Mouse (Mus musculus): ENCODE data around the gene Syce1. TPM values are rescaled to one million over a fixed set of nuclear protein-coding genes. Genes with fewer than 3 reads are reported as not detected.
"Not testable (repeated sequence)": the region's sequence is repeated elsewhere in the genome, so short reads cannot be mapped to it uniquely, and the experiment has no call there.

The Syce1 gene
- polyA plus RNA-seq, 1 experiment: not detected

GRCm38 (mm10) chr7:140797619-140798018, 10.0 kb upstream of the Syce1 start:
- WGBS: 95% methylated on average over 3 of the region's 3 CpGs
- H3K4me3 ChIP-seq (ENCODE audit: insufficient read depth, low read depth, low read length): no peak overlapping the region
- H3K4me1 ChIP-seq (ENCODE audit: control insufficient read depth, insufficient read depth, low read length): no peaks in the 10 kb centered on the region
- H3K27ac ChIP-seq (ENCODE audit: insufficient read depth, low read depth, low read length): no peak overlapping the region
- TF ChIP-seq POLR2A (IDR thresholded peaks at IDR 0.05; ENCODE audit: insufficient read depth, low read depth, low read length) (no peak), CTCF (IDR thresholded peaks at IDR 0.05; ENCODE audit: insufficient read depth, low read depth, low read length) (no peak)

- TF ChIP-seq POLR2A (IDR thresholded peaks at IDR 0.05; ENCODE audit: insufficient read depth, low read depth, low read length) (no peak), CTCF (IDR thresholded peaks at IDR 0.05; ENCODE audit: insufficient read depth, low read depth, low read length) (no peak)
- no peak overlapping the region for H3K4me3 ChIP-seq (ENCODE audit: insufficient read depth, low read depth, low read length)
- WGBS: 44% methylated on average over 4 of the region's 4 CpGs
- H3K27ac ChIP-seq (ENCODE audit: insufficient read depth, low read depth, low read length): no peak overlapping the region
- no peaks in the 10 kb centered on the region for H3K4me1 ChIP-seq (ENCODE audit: control insufficient read depth, insufficient read depth, low read length)
Observed at GRCm38 (mm10) chr7:140793541-140793940, 5.9 kb upstream of the Syce1 start.

GRCm38 (mm10) chr7:140788053-140788435, 392 bp upstream of the Syce1 start:
- Histone ChIP-seq H3K4me1 (ENCODE audit: control insufficient read depth, insufficient read depth, low read length) (no peaks in the 10 kb centered on the region), H3K27ac (ENCODE audit: insufficient read depth, low read depth, low read length) (no peak overlapping the region), H3K4me3 (ENCODE audit: insufficient read depth, low read depth, low read length) (no peak overlapping the region)
- no peak for TF ChIP-seq POLR2A (IDR thresholded peaks at IDR 0.05; ENCODE audit: insufficient read depth, low read depth, low read length)
- TF ChIP-seq CTCF (IDR thresholded peaks at IDR 0.05; ENCODE audit: insufficient read depth, low read depth, low read length): no peak
- WGBS: 84% methylated on average over 7 of the region's 7 CpGs

- Histone ChIP-seq H3K4me3 (ENCODE audit: insufficient read depth, low read depth, low read length) (no peak overlapping the region), H3K27ac (ENCODE audit: insufficient read depth, low read depth, low read length) (no peak overlapping the region), H3K4me1 (ENCODE audit: control insufficient read depth, insufficient read depth, low read length) (peaks cover 6% of the 10 kb centered on the region; the same call in 1 of the 2 replicates)
- 58% methylated on average over 4 of the region's 4 CpGs for WGBS
- TF ChIP-seq POLR2A (IDR thresholded peaks at IDR 0.05; ENCODE audit: insufficient read depth, low read depth, low read length) (no peak), CTCF (IDR thresholded peaks at IDR 0.05; ENCODE audit: insufficient read depth, low read depth, low read length) (no peak)
Observed at GRCm38 (mm10) chr7:140780548-140780947, 7.1 kb downstream of the Syce1 start.

GRCm38 (mm10) chr7:140765888-140766739, 21.5 kb downstream of the Syce1 start:
- Histone ChIP-seq H3K27ac (ENCODE audit: insufficient read depth, low read depth, low read length) (no peak overlapping the region), H3K4me1 (ENCODE audit: control insufficient read depth, insufficient read depth, low read length) (no peaks in the 10 kb centered on the region), H3K4me3 (ENCODE audit: insufficient read depth, low read depth, low read length) (no peak overlapping the region)
- TF ChIP-seq CTCF (IDR thresholded peaks at IDR 0.05; ENCODE audit: insufficient read depth, low read depth, low read length) (no peak), POLR2A (IDR thresholded peaks at IDR 0.05; ENCODE audit: insufficient read depth, low read depth, low read length) (no peak)
- 80% methylated on average over 12 of the region's 12 CpGs for WGBS

GRCm38 (mm10) chr7:140765391-140765790, 22.3 kb downstream of the Syce1 start:
- not testable (repeated sequence) for H3K4me3 ChIP-seq (ENCODE audit: insufficient read depth, low read depth, low read length); H3K4me1 ChIP-seq (ENCODE audit: control insufficient read depth, insufficient read depth, low read length); H3K27ac ChIP-seq (ENCODE audit: insufficient read depth, low read depth, low read length)
- 73% methylated on average over 1 of the region's 1 CpGs for WGBS

GRCm38 (mm10) chr7:140763447-140764020, 24.1 kb downstream of the Syce1 start, which contains the start of gene Cyp2e1:
TSS of gene Cyp2e1 (plus strand) at chr7:140763739.
- WGBS: 85% methylated on average over 7 of the region's 7 CpGs
- TF ChIP-seq POLR2A (IDR thresholded peaks at IDR 0.05; ENCODE audit: insufficient read depth, low read depth, low read length) (no peak), CTCF (IDR thresholded peaks at IDR 0.05; ENCODE audit: insufficient read depth, low read depth, low read length) (no peak)
- H3K4me3 ChIP-seq (ENCODE audit: insufficient read depth, low read depth, low read length): no peak within 1 kb of the TSS
- H3K27ac ChIP-seq (ENCODE audit: insufficient read depth, low read depth, low read length): no peak within 1 kb of the TSS
- H3K4me1 ChIP-seq (ENCODE audit: control insufficient read depth, insufficient read depth, low read length): no peaks in the 10 kb centered on the region

- H3K4me1 ChIP-seq (ENCODE audit: control insufficient read depth, insufficient read depth, low read length): no peaks in the 10 kb centered on the region
- H3K4me3 ChIP-seq (ENCODE audit: insufficient read depth, low read depth, low read length): no peak overlapping the region
- no peak overlapping the region for H3K27ac ChIP-seq (ENCODE audit: insufficient read depth, low read depth, low read length)
- TF ChIP-seq POLR2A (IDR thresholded peaks at IDR 0.05; ENCODE audit: insufficient read depth, low read depth, low read length): no peak
- no peak for TF ChIP-seq CTCF (IDR thresholded peaks at IDR 0.05; ENCODE audit: insufficient read depth, low read depth, low read length)
Observed at GRCm38 (mm10) chr7:140760647-140761046, 27.0 kb downstream of the Syce1 start.

- TF ChIP-seq CTCF (IDR thresholded peaks at IDR 0.05; ENCODE audit: insufficient read depth, low read depth, low read length) (no peak), POLR2A (IDR thresholded peaks at IDR 0.05; ENCODE audit: insufficient read depth, low read depth, low read length) (no peak)
- H3K4me1 ChIP-seq (ENCODE audit: control insufficient read depth, insufficient read depth, low read length): no peaks in the 10 kb centered on the region
- H3K27ac ChIP-seq (ENCODE audit: insufficient read depth, low read depth, low read length): no peak overlapping the region
- no peak overlapping the region for H3K4me3 ChIP-seq (ENCODE audit: insufficient read depth, low read depth, low read length)
- 70% methylated on average over 4 of the region's 4 CpGs for WGBS
Observed at GRCm38 (mm10) chr7:140756151-140756854, 31.3 kb downstream of the Syce1 start.

All from olfactory bulb, adult 2 months (tissue).